Mouse (Mus musculus): ENCODE data around the gene Maco1.

GRCm38 (mm10) chr4:134863937-134864729 is 11.0 kb upstream of the Maco1 start, which contains the start of gene Rhd:
- TF ChIP-seq CTCF (IDR thresholded peaks at IDR 0.05; ENCODE audit: low read depth), result no peak
- no peak for TF ChIP-seq EP300 (IDR thresholded peaks at IDR 0.05; ENCODE audit: low read depth)

All from heart, postnatal 0 days (tissue).